Mouse (Mus musculus): ENCODE measurements around the gene Erich6. TPM values are rescaled to one million over a fixed set of nuclear protein-coding genes. Genes with fewer than 3 reads are reported as not detected.

Erich6 gene
- polyA plus RNA-seq, 1 experiment from 2014 or later, result not detected

DNA sequence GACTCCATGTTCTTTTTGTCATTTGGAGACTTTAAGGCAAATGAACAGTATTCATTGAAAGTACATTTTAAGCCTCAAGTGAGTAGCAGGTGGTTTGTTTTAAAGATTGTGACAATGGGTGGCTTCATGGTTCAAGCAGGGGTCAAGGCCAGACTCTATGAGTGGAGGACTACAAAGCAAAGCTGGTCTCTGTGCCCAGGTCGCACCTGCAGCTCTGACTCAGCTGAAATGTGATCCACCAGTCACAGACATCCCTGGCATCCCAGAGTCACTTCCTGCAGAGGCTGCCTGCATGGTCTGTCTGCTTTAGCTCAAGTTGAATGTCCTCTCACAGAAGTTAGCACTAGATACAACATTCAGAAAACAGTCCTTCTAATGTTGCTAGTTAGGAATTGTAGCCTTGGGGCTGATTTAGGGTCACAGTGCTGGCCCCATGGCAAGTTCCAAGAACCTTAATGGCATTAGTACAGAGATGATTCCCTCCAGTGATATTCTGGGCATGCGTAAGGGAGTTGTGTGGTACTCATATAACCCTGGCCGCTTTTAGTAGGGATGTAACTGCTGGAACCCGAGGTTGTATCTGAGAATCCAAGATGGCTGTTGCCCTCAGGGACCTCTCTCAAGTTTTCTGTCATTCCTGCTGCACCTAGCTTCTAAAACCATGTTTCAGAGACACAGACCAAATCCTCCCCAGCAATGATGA is 35.6 kb upstream of the Erich6 start:
- Histone ChIP-seq H3K4me1 (replicated peaks; ENCODE audit: control insufficient read depth, insufficient read depth, low read length) (peaks cover 5% of the 10 kb centered on the region; the same call in 1 of the 2 replicates), H3K9ac (ENCODE audit: low read depth, low read length) (no peak overlapping the region), H3K27ac (ENCODE audit: low read depth, low read length) (no peak overlapping the region), H3K4me3 (ENCODE audit: low read depth, low read length) (no peak overlapping the region), H3K27me3 (replicated peaks; ENCODE audit: control insufficient read depth, insufficient read depth, low read length) (no peaks in the 10 kb centered on the region), H3K36me3 (ENCODE audit: control insufficient read depth, insufficient read depth) (peaks cover 17% of the 10 kb centered on the region), H3K9me3 (ENCODE audit: control insufficient read depth) (no peaks in the 10 kb centered on the region), H3K4me2 (replicated peaks; ENCODE audit: low read depth) (no peak overlapping the region)
- 68% methylated on average over 4 of the region's 4 CpGs for WGBS
- TF ChIP-seq CTCF (IDR thresholded peaks at IDR 0.05; ENCODE audit: low read depth), result no peak
- ATAC-seq, result no peak

GRCm38 (mm10) chr3:58671616-58672250 is 34.7 kb upstream of the Erich6 start:
- H3K9me3 ChIP-seq (ENCODE audit: control insufficient read depth), result no peaks in the 10 kb centered on the region
- H3K4me2 ChIP-seq (replicated peaks; ENCODE audit: low read depth), result no peak overlapping the region
- no peak overlapping the region for H3K9ac ChIP-seq (ENCODE audit: low read depth, low read length)
- no peak for ATAC-seq
- no peak overlapping the region for H3K27ac ChIP-seq (ENCODE audit: low read depth, low read length)
- TF ChIP-seq CTCF (IDR thresholded peaks at IDR 0.05; ENCODE audit: low read depth), result no peak
- no peaks in the 10 kb centered on the region; the same call in 1 of the 2 replicates for H3K4me1 ChIP-seq (replicated peaks; ENCODE audit: control insufficient read depth, insufficient read depth, low read length)
- WGBS, result 51% methylated on average over 6 of the region's 6 CpGs
- H3K27me3 ChIP-seq (replicated peaks; ENCODE audit: control insufficient read depth, insufficient read depth, low read length), result no peaks in the 10 kb centered on the region
- H3K36me3 ChIP-seq (ENCODE audit: control insufficient read depth, insufficient read depth), result peaks cover 17% of the 10 kb centered on the region
- no peak overlapping the region for H3K4me3 ChIP-seq (ENCODE audit: low read depth, low read length)

DNA sequence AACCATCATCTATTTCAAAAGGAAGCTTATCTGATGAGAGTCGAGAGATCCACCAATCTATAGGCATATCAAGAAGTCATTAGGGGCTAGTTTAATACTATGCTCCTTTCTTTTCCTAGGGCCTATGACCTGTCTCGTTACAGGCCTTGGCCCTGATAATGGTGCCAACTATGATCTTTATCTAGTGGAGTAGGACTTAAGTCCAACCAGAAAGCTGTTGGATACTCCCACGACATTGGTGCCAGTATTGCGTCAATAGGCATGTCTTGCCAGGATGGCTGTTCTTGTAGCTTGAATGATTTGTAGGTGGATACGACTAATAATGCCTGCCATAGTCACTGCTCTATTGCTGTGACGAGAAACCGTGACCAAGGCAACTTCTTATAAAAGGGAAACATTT is 27.0 kb upstream of the Erich6 start:
- no peaks in the 10 kb centered on the region for H3K27me3 ChIP-seq (replicated peaks; ENCODE audit: control insufficient read depth, insufficient read depth, low read length)
- no peaks in the 10 kb centered on the region for H3K9me3 ChIP-seq (ENCODE audit: control insufficient read depth)
- no peak overlapping the region for H3K4me2 ChIP-seq (replicated peaks; ENCODE audit: low read depth)
- no peak for ATAC-seq
- H3K4me3 ChIP-seq (ENCODE audit: low read depth, low read length), result no peak overlapping the region
- H3K9ac ChIP-seq (ENCODE audit: low read depth, low read length), result no peak overlapping the region
- 88% methylated on average over 7 of the region's 7 CpGs for WGBS
- no peaks in the 10 kb centered on the region for H3K4me1 ChIP-seq (replicated peaks; ENCODE audit: control insufficient read depth, insufficient read depth, low read length)
- no peaks in the 10 kb centered on the region for H3K36me3 ChIP-seq (ENCODE audit: control insufficient read depth, insufficient read depth)
- H3K27ac ChIP-seq (ENCODE audit: low read depth, low read length), result no peak overlapping the region
- no peak for TF ChIP-seq CTCF (IDR thresholded peaks at IDR 0.05; ENCODE audit: low read depth)

DNA sequence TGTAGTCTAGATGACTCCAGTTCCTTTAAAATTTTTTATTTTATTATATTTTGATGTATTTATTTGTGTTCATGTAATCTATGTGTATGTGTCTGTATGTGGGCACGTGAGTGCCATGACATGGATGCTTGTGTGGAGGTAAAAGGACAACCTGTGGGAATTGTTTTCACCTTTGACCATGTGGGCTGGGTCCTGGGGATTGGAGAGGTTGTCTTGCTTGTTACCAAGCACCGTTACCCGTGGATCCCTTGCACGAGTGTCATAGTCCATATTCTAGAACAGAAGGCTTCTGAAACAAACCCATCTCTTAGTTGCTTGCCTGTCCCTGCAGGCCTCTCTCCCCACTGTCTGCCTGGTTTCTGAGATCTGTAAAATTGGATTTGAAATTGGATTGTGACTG is 23.6 kb upstream of the Erich6 start:
- no peaks in the 10 kb centered on the region for H3K27me3 ChIP-seq (replicated peaks; ENCODE audit: control insufficient read depth, insufficient read depth, low read length)
- no peak overlapping the region for H3K4me2 ChIP-seq (replicated peaks; ENCODE audit: low read depth)
- no peak overlapping the region for H3K9ac ChIP-seq (ENCODE audit: low read depth, low read length)
- no peak overlapping the region for H3K27ac ChIP-seq (ENCODE audit: low read depth, low read length)
- no peak for TF ChIP-seq CTCF (IDR thresholded peaks at IDR 0.05; ENCODE audit: low read depth)
- ATAC-seq, result no peak
- no peaks in the 10 kb centered on the region for H3K4me1 ChIP-seq (replicated peaks; ENCODE audit: control insufficient read depth, insufficient read depth, low read length)
- no peak overlapping the region for H3K4me3 ChIP-seq (ENCODE audit: low read depth, low read length)
- no peaks in the 10 kb centered on the region for H3K36me3 ChIP-seq (ENCODE audit: control insufficient read depth, insufficient read depth)
- no peaks in the 10 kb centered on the region for H3K9me3 ChIP-seq (ENCODE audit: control insufficient read depth)
- WGBS, result 74% methylated on average over 4 of the region's 4 CpGs

DNA sequence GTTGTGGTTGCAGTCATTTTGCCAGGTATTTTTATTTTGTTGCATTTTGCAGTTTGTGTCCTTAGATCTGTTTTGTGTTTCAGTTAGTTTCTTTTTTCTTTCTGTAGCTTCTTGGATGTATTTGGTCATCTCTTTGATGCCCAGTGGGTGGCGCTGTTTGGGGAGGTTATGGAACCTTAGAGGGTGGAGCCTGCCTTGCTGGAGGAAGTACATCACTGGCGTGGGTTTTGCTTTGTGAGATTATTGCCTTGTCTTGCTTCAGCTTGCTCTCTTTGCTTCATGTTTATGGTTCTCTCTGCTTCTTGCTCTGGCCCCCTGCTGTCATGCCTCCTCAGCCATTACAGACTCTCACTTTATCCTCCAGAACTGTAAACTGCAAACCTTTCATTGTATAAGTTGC is 20.3 kb upstream of the Erich6 start:
- H3K9me3 ChIP-seq (ENCODE audit: control insufficient read depth), result no peaks in the 10 kb centered on the region
- no peak overlapping the region for H3K27ac ChIP-seq (ENCODE audit: low read depth, low read length)
- TF ChIP-seq CTCF (IDR thresholded peaks at IDR 0.05; ENCODE audit: low read depth), result peak; percentile 77
- ATAC-seq, result 0 out of 2 replicates have a peak, but pooled peaks have one; percentile 38
- no peaks in the 10 kb centered on the region for H3K4me1 ChIP-seq (replicated peaks; ENCODE audit: control insufficient read depth, insufficient read depth, low read length)
- H3K9ac ChIP-seq (ENCODE audit: low read depth, low read length), result no peak overlapping the region
- no peak overlapping the region for H3K4me3 ChIP-seq (ENCODE audit: low read depth, low read length)
- H3K36me3 ChIP-seq (ENCODE audit: control insufficient read depth, insufficient read depth), result no peaks in the 10 kb centered on the region
- WGBS, result 12% methylated on average over 2 of the region's 2 CpGs
- H3K27me3 ChIP-seq (replicated peaks; ENCODE audit: control insufficient read depth, insufficient read depth, low read length), result no peaks in the 10 kb centered on the region
- no peak overlapping the region for H3K4me2 ChIP-seq (replicated peaks; ENCODE audit: low read depth)

GRCm38 (mm10) chr3:58655362-58656130 is 18.5 kb upstream of the Erich6 start:
- Histone ChIP-seq H3K4me1 (replicated peaks; ENCODE audit: control insufficient read depth, insufficient read depth, low read length) (no peaks in the 10 kb centered on the region), H3K9ac (ENCODE audit: low read depth, low read length) (no peak overlapping the region), H3K27me3 (replicated peaks; ENCODE audit: control insufficient read depth, insufficient read depth, low read length) (no peaks in the 10 kb centered on the region), H3K4me2 (replicated peaks; ENCODE audit: low read depth) (no peak overlapping the region), H3K36me3 (ENCODE audit: control insufficient read depth, insufficient read depth) (no peaks in the 10 kb centered on the region), H3K27ac (ENCODE audit: low read depth, low read length) (no peak overlapping the region), H3K4me3 (ENCODE audit: low read depth, low read length) (no peak overlapping the region), H3K9me3 (ENCODE audit: control insufficient read depth) (no peaks in the 10 kb centered on the region)
- WGBS, result 54% methylated on average over 17 of the region's 17 CpGs
- no peak for ATAC-seq
- TF ChIP-seq CTCF (IDR thresholded peaks at IDR 0.05; ENCODE audit: low read depth), result peak; percentile 87

Data from intestine, postnatal 0 days (tissue).